Mouse (Mus musculus): ENCODE measurements at regions not wholly inside any gene's neighbourhood (a gene's known extent, or its start where the extent isn't known, plus 50 kb on each side); places are given as distances from the start of the nearest gene placed in this dataset.

GRCm38 (mm10) chr12:56020954-56021514, 184.9 kb downstream of the Brms1l start:
- H3K9me3 ChIP-seq (ENCODE audit: control insufficient read depth, low read length): no peaks in the 10 kb centered on the region
- no peak for DNase-seq (ENCODE audit: low spot score)
- no peak overlapping the region for H3K9ac ChIP-seq (ENCODE audit: low read depth, low read length)
- H3K27ac ChIP-seq (replicated peaks; ENCODE audit: low read depth, low read length): no peak overlapping the region
- no peak overlapping the region for H3K4me2 ChIP-seq (ENCODE audit: low read depth, low read length)
- H3K27me3 ChIP-seq (replicated peaks; ENCODE audit: control insufficient read depth, insufficient read depth, low read length): no peaks in the 10 kb centered on the region
- H3K4me1 ChIP-seq (ENCODE audit: control insufficient read depth, insufficient read depth, low read length): no peaks in the 10 kb centered on the region; the same call in 1 of the 2 replicates
- ATAC-seq (ENCODE audit: low read depth): no peak
- no peak overlapping the region for H3K4me3 ChIP-seq (ENCODE audit: low read depth, low read length)
- H3K36me3 ChIP-seq (ENCODE audit: control insufficient read depth, insufficient read depth, low read length): no peaks in the 10 kb centered on the region
- WGBS: 16% methylated on average over 7 of the region's 7 CpGs

- no peak overlapping the region for H3K4me2 ChIP-seq (ENCODE audit: low read depth, low read length)
- no peak for ATAC-seq (ENCODE audit: low read depth)
- no peak overlapping the region for H3K4me3 ChIP-seq (ENCODE audit: low read depth, low read length)
- H3K9me3 ChIP-seq (ENCODE audit: control insufficient read depth, low read length): no peaks in the 10 kb centered on the region
- H3K27me3 ChIP-seq (replicated peaks; ENCODE audit: control insufficient read depth, insufficient read depth, low read length): no peaks in the 10 kb centered on the region
- no peak for DNase-seq (ENCODE audit: low spot score)
- 20% methylated on average over 1 of the region's 1 CpGs for WGBS
- no peak overlapping the region for H3K9ac ChIP-seq (ENCODE audit: low read depth, low read length)
- no peaks in the 10 kb centered on the region for H3K36me3 ChIP-seq (ENCODE audit: control insufficient read depth, insufficient read depth, low read length)
- no peak overlapping the region for H3K27ac ChIP-seq (replicated peaks; ENCODE audit: low read depth, low read length)
- no peaks in the 10 kb centered on the region; the same call in 1 of the 2 replicates for H3K4me1 ChIP-seq (ENCODE audit: control insufficient read depth, insufficient read depth, low read length)
These were observed 184.4 kb downstream of the Brms1l start for GRCm38 (mm10) chr12:56020547-56020946.

GRCm38 (mm10) chr12:56009976-56010375, 173.9 kb downstream of the Brms1l start:
- 69% methylated on average over 4 of the region's 4 CpGs for WGBS

GRCm38 (mm10) chr12:56005846-56006245, 169.7 kb downstream of the Brms1l start:
- Histone ChIP-seq H3K9ac (ENCODE audit: low read depth, low read length) (no peak overlapping the region), H3K4me2 (ENCODE audit: low read depth, low read length) (no peak overlapping the region), H3K4me1 (ENCODE audit: control insufficient read depth, insufficient read depth, low read length) (no peaks in the 10 kb centered on the region), H3K27me3 (replicated peaks; ENCODE audit: control insufficient read depth, insufficient read depth, low read length) (no peaks in the 10 kb centered on the region), H3K27ac (replicated peaks; ENCODE audit: low read depth, low read length) (no peak overlapping the region), H3K9me3 (ENCODE audit: control insufficient read depth, low read length) (no peaks in the 10 kb centered on the region), H3K36me3 (ENCODE audit: control insufficient read depth, insufficient read depth, low read length) (no peaks in the 10 kb centered on the region), H3K4me3 (ENCODE audit: low read depth, low read length) (no peak overlapping the region)
- DNase-seq (ENCODE audit: low spot score) (no peak), ATAC-seq (ENCODE audit: low read depth) (no peak)
- WGBS: 72% methylated on average over 4 of the region's 4 CpGs

More at GRCm38 (mm10) chr12:56009976-56010375, 173.9 kb downstream of the Brms1l start:
- DNase-seq (ENCODE audit: low spot score) (no peak), ATAC-seq (ENCODE audit: low read depth) (no peak)
- Histone ChIP-seq H3K4me2 (ENCODE audit: low read depth, low read length) (no peak overlapping the region), H3K9ac (ENCODE audit: low read depth, low read length) (no peak overlapping the region), H3K4me3 (ENCODE audit: low read depth, low read length) (no peak overlapping the region), H3K36me3 (ENCODE audit: control insufficient read depth, insufficient read depth, low read length) (no peaks in the 10 kb centered on the region), H3K4me1 (ENCODE audit: control insufficient read depth, insufficient read depth, low read length) (no peaks in the 10 kb centered on the region), H3K9me3 (ENCODE audit: control insufficient read depth, low read length) (no peaks in the 10 kb centered on the region), H3K27me3 (replicated peaks; ENCODE audit: control insufficient read depth, insufficient read depth, low read length) (no peaks in the 10 kb centered on the region), H3K27ac (replicated peaks; ENCODE audit: low read depth, low read length) (no peak overlapping the region)

- no peak overlapping the region for H3K4me2 ChIP-seq (ENCODE audit: low read depth, low read length)
- peak; percentile 78; the same call in 1 of the 2 replicates for ATAC-seq (ENCODE audit: low read depth)
- DNase-seq (ENCODE audit: low spot score): peak; percentile 64
These were observed 169.2 kb downstream of the Brms1l start for GRCm38 (mm10) chr12:56005321-56005720.

GRCm38 (mm10) chr12:56004479-56004878, 168.4 kb downstream of the Brms1l start:
- no peak overlapping the region for H3K4me2 ChIP-seq (ENCODE audit: low read depth, low read length)
- H3K4me3 ChIP-seq (ENCODE audit: low read depth, low read length): no peak overlapping the region
- H3K27me3 ChIP-seq (replicated peaks; ENCODE audit: control insufficient read depth, insufficient read depth, low read length): no peaks in the 10 kb centered on the region
- WGBS: 28% methylated on average over 4 of the region's 4 CpGs
- H3K36me3 ChIP-seq (ENCODE audit: control insufficient read depth, insufficient read depth, low read length): no peaks in the 10 kb centered on the region
- H3K9ac ChIP-seq (ENCODE audit: low read depth, low read length): no peak overlapping the region
- H3K4me1 ChIP-seq (ENCODE audit: control insufficient read depth, insufficient read depth, low read length): no peaks in the 10 kb centered on the region
- H3K9me3 ChIP-seq (ENCODE audit: control insufficient read depth, low read length): no peaks in the 10 kb centered on the region
- DNase-seq (ENCODE audit: low spot score) (peak; percentile 48), ATAC-seq (ENCODE audit: low read depth) (peak; percentile 71; the same call in 1 of the 2 replicates)
- H3K27ac ChIP-seq (replicated peaks; ENCODE audit: low read depth, low read length): no peak overlapping the region

More at GRCm38 (mm10) chr12:56005321-56005720, 169.2 kb downstream of the Brms1l start:
- no peaks in the 10 kb centered on the region for H3K9me3 ChIP-seq (ENCODE audit: control insufficient read depth, low read length)
- H3K27me3 ChIP-seq (replicated peaks; ENCODE audit: control insufficient read depth, insufficient read depth, low read length): no peaks in the 10 kb centered on the region
- no peaks in the 10 kb centered on the region for H3K36me3 ChIP-seq (ENCODE audit: control insufficient read depth, insufficient read depth, low read length)
- no peaks in the 10 kb centered on the region for H3K4me1 ChIP-seq (ENCODE audit: control insufficient read depth, insufficient read depth, low read length)
- WGBS: 14% methylated on average over 6 of the region's 6 CpGs
- no peak overlapping the region for H3K27ac ChIP-seq (replicated peaks; ENCODE audit: low read depth, low read length)
- H3K9ac ChIP-seq (ENCODE audit: low read depth, low read length): no peak overlapping the region
- H3K4me3 ChIP-seq (ENCODE audit: low read depth, low read length): no peak overlapping the region

GRCm38 (mm10) chr12:56003561-56003960, 167.4 kb downstream of the Brms1l start:
- Histone ChIP-seq H3K4me2 (ENCODE audit: low read depth, low read length) (no peak overlapping the region), H3K9ac (ENCODE audit: low read depth, low read length) (no peak overlapping the region), H3K36me3 (ENCODE audit: control insufficient read depth, insufficient read depth, low read length) (no peaks in the 10 kb centered on the region), H3K27me3 (replicated peaks; ENCODE audit: control insufficient read depth, insufficient read depth, low read length) (no peaks in the 10 kb centered on the region), H3K4me3 (ENCODE audit: low read depth, low read length) (no peak overlapping the region), H3K27ac (replicated peaks; ENCODE audit: low read depth, low read length) (no peak overlapping the region), H3K9me3 (ENCODE audit: control insufficient read depth, low read length) (no peaks in the 10 kb centered on the region), H3K4me1 (ENCODE audit: control insufficient read depth, insufficient read depth, low read length) (no peaks in the 10 kb centered on the region)
- DNase-seq (ENCODE audit: low spot score) (no peak), ATAC-seq (ENCODE audit: low read depth) (no peak)
- 77% methylated on average over 8 of the region's 8 CpGs for WGBS

- ATAC-seq (ENCODE audit: low read depth): no peak
- Histone ChIP-seq H3K4me1 (ENCODE audit: control insufficient read depth, insufficient read depth, low read length) (no peaks in the 10 kb centered on the region), H3K36me3 (ENCODE audit: control insufficient read depth, insufficient read depth, low read length) (no peaks in the 10 kb centered on the region), H3K27ac (replicated peaks; ENCODE audit: low read depth, low read length) (no peak overlapping the region), H3K9ac (ENCODE audit: low read depth, low read length) (no peak overlapping the region), H3K4me2 (ENCODE audit: low read depth, low read length) (no peak overlapping the region), H3K9me3 (ENCODE audit: control insufficient read depth, low read length) (no peaks in the 10 kb centered on the region), H3K27me3 (replicated peaks; ENCODE audit: control insufficient read depth, insufficient read depth, low read length) (no peaks in the 10 kb centered on the region), H3K4me3 (ENCODE audit: low read depth, low read length) (no peak overlapping the region)
- no peak for DNase-seq (ENCODE audit: low spot score)
- WGBS: 57% methylated on average over 3 of the region's 3 CpGs
These were observed 160.7 kb downstream of the Brms1l start for GRCm38 (mm10) chr12:55996585-55997377.

Data from embryonic facial prominence, embryonic 14.5 days (tissue).